Mouse (Mus musculus): Measurements from ENCODE around the gene Vamp3.
"Not testable (repeated sequence)": the region's sequence is repeated elsewhere in the genome, so short reads cannot be mapped to it uniquely, and the experiment has no call there.

Gene Vamp3

DNA sequence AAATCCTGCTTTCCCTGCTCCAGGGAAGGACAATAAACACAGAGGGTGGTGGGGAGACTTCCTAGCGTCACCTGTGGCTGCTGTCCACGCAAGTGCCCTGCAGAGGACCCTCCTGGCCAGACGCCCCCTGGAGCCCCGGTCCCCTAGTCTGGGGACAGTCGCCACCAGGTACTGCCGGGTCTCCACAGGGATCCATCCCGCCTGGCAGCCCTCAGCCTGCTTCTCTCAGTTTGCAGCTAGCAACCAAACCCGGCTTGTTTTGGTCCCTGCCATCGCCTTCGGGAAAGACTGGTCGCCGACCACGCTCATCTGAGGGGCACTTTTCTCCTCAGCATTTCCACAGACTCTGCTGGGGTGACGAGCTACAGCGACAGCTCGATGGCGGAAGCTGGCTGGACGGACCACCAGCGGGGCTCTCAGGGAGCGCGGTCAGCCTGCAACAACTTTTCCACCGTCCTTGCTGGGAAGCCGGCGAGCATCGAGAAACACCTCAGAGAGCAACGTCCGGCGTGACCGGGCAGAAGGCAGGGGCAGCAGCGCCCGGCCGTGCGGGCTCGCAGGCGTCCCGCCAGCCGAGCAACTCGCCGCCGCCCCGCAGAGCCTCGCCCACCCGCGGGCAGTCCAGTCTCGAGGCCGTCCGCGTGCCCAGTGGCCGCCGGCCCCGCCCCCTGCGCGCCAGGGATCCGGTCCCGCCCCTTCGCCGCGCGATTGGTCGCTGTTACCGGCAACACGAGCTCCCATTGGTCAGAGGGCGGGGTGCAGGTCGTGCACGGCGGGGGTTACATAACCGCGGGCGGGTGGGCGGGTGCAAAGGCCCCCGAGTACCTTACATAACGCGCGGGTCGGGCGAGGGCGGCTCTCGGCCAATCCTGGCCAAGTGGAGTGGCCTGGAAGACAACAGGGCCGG, 13.5 kb downstream of the Vamp3 start, which contains the start of gene Per3:
Gene Per3 (minus strand): TSS at position 629 of the 907 bp plus-strand sequence.
- peak; percentile 99 for DNase-seq

DNA sequence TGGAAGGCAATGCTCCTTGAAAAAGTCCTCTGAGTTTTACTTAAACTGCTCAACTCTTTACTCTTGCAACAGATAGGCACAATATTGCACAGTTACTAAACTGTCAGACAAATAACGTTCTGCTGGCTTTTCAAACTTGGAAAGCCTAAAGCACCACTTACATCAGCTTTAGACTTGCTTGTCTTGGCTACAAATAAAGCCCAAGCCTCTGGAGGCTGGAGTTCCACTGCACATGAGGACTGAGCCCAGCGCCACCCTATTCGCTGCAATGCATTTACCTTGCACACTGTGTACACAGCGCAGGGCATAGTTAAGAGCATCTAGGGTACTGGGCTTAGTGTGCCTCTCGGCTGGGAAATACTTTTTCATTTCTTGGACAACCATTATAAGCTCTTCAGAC, 14.5 kb downstream of the Vamp3 start:
- DNase-seq, result peak; percentile 48

DNA sequence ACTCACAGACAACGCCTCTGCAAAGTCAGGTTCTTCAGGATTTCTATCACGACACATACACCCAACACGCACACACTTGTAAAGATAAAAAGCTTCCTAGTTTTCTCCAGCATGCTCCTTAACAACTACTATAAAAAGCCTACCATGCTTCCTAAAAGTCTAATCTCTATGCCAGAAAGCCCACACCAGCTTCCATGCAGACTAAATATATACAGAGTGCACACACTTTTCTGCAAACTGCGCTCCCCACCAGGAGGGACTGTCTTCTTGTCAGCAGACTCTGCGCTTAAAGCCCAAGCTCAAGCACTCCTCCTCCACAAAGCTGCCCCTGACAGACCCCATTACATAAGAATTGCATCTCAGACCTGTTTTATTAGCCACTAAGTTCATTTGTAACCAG, 16.3 kb downstream of the Vamp3 start:
- DNase-seq, result no peak

DNA sequence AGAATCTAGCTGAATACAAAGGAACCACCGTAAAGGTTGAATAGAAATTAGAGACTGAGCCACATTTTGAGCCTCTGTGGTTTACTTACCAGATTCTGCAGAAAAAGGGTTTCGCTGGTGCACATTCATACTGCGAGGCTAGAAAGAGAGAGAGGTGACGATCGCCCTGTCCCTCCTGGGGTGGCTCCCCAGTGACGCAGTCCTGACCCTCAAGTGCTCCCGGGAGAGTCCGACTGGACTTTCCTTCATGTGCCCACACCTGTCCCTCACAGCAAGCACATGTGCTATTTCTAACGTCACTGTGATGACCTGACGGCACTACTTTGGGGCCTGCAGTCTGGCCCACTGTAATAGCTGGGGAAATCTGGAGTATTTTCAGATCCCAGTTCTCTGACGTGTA, 20.0 kb downstream of the Vamp3 start:
- no peak for DNase-seq

DNA sequence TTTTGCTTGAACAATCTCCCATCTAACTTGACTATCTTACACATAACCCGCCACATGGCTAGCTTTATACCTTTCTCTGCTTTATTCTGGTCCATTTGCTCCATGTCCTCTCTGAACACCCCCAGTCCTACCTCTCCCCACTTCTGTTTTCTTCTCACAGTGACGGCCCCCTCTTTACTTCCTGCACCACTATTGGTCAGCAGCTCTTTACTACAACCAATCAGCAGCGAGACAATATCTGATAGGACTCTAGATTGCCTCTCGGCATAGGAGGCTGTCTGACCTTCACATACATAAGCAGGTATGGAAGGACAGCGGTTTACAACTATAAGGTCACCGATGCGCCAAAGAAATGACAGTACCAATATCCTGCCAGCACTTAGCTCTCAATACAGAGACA, 21.2 kb downstream of the Vamp3 start:
- DNase-seq, result no peak

DNA sequence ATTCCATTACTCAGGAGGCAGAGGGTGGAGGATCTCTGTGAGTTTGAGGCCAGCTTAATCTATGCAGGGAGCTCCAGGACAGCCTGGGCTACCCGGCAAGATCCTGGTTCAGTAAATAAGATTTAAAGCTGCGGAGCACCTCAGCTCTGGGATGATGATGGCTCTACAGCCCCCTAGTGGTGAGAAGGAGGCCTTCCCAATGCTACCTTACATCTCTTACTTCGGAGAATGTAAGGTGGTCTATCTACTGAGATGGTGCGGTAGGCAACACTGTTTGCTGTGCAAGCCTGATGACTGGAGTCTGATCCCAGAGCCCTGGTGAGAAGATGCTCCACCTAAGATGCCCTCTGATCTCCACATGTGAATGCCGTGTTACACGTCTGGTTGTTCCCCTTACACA, 30.8 kb downstream of the Vamp3 start:
- DNase-seq, result peak; percentile 26

DNA sequence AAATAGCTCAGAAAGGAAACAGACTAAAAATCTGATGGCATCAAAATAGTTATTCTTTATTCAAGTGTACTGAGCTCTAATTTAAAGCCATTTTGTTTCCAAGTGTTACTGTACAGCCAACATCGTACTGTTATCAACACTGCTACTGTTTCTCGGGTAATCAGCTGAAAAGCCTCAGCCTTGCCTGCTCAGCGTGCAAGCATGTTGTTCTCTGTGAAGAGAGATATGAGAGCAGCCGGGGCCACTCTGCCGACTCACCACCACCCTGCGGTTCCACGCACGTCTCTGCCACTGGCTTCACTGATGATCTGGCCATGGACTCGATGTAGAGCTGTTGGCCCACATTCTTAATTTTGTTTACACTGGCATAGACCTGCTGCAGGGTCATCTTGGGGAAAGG, 33.6 kb downstream of the Vamp3 start:
- DNase-seq, result no peak

DNA sequence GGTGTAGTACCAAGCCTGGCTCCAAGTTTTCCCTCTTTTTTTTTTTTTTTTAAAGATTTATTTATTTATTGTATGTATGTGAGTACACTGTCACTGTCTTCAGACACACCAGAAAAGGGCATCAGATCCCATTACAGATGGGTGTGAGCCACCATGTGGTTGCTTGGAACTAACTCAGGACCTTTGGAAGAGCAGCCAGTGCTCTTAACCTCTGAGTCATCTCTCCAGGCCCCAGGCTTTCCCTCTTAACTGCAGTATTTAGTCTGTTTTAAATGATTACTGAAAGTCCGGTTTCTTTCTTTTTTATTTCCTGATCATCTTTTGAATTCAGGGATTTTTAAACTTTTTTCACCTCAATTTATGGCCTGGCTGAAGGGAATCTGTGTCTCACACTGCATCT, 40.4 kb downstream of the Vamp3 start:
- not testable (repeated sequence) for DNase-seq

DNA sequence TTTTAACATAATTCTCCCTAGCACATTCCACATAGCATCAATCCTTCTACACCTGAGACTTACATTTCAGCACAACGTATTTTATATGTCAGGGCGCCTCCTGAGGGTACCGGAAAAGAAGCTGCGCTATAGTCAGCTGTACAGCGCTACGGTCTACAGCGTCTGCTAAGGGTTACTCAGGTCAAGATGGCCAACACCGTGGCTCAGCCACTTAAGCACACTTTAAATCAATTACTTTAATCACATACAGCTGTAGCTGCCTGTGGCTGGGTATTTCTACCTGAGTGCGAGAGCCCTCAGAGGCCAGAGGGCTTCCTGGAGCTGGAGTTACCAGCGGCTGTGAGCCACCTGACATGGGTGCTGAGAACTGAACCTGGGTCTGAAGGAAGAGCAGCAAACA, 41.8 kb downstream of the Vamp3 start:
- no peak for DNase-seq

DNA sequence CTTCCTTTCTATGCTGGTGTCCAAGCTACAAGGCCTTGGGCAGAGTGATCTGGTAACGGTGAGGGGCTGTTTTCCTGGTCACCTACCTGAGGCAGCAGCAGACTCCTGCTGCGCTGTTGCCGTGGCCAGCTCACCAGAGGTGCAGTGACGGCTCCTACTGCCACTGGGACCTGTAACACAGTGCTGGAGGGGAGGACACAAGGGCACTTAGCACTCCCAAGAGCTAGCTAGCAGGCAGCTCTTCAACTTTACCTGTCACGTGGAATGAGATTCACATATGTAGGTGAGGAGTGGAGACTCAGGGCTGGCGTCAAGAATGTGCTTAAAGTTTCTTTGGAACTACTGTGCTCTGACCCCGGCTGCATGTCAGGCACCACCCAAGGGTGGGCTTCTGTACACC, 47.4 kb downstream of the Vamp3 start:
- DNase-seq, result no peak

DNA sequence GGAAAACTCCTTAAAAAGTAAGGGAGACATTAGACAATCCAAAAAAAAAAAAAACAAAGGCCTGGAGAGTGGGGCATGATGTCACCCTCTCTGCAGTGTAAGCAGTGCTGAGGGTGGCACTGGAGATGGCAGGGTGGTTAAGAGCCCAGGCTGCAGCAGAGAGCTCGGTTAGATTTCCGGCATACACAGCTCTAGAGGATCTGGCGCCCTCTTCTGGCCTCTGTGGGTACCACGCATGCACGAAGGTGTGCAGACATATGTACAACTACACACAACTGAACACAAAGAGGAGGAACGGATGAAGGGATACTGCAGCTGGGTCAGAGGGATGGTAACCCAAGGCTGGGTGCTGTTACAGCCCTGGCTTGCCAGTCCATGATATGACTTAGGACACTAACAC, 50.8 kb downstream of the Vamp3 start:
- peak; percentile 51 for DNase-seq

DNA sequence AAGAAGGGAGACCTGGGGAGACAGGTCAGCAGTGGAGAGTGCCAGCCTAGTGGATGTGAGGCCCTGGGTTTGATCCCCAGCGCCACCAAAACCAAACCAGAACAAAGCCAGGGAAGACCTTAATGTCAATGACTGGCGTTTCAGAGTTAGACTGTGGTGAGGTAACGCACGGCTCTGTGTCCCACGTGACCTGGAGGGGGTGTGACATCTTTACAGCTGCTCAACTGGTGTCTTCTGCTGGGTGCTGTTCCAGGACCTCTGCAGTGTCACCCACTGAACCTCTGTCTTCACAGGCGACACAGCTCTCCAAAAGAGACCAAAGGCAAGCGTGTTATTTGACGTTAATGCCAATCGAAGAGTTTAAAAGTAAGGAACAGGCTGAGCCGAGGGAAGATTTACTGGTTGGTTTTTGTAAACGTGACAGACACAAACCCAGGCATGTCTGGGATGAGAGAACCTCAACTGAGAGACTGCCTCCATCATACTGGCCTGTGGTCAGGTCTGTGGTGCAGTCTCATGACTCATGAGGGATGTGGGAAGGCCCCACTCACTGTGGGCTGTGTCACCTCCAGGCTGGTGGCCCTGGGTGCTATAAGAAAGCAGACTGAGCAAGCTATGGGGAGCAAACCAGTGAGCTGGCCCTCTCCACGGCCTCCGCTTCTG, 52.0 kb downstream of the Vamp3 start:
- no peak for DNase-seq

DNA sequence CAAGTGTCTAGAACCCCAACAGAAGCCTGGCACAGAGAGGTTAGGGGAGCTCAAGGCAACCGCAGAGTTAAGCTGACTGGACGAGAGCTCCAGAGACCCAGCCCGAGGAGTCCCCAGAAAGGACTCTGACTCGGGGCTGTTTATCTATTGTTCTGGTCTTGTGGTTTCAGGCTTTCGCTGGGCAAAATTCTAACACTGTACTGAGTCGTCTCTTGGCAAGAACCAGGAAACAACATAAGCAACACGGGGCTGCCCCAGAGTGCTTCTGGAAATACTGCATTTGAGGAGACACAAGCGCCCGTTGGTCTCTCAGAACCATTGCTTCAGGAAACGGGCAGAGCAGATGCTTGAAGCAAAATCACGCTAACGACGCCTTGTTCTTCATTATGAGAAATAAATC, 56.4 kb downstream of the Vamp3 start:
- DNase-seq, result no peak

DNA sequence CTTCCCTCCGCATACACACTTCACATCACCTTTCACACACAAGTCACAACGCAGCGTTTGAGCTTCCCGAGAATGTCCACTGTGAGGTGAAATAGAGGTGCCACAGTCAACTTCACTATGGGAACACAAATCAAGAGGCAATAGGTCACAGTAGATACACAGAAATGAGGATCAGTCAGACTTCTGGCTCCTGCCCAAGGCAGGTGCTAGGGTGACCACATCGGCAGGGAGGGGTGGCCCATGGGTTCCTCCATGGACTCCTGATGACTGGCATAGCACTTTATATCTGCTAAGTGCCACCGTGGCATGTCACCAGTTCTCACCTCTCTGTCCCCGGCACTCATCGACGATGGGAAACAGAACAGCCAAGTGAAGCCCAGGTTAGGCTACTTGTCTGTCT, 59.1 kb downstream of the Vamp3 start:
- DNase-seq, result no peak
